Mouse (Mus musculus): Measurements from ENCODE around the gene Stx2. TPM values are rescaled to one million over a fixed set of nuclear protein-coding genes. Genes with fewer than 3 reads are reported as not detected.
"Not testable (repeated sequence)": the region's sequence is repeated elsewhere in the genome, so short reads cannot be mapped to it uniquely, and the experiment has no call there.

Gene Stx2
- polyA plus RNA-seq, 1 experiment, result 5.8 TPM

DNA sequence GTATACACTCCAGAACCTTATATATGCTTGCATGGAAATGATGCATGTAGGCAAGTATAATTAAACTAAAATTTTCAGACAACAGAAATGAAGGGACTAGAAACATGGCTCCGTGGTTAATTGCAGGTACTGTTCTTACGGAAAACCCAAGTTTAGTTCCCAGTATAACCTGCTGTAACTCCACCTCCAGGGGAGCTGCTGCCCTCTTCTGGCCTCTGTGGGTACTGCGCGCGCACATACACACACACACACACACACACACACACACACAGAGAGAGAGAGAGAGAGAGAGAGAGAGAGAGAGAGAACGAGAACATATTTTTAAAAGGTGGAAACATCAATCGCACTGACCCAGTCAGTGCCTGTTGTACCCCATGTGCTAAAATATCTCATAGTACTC, 29.4 kb downstream of the Stx2 start:
- no peak overlapping the region for H3K4me3 ChIP-seq (ENCODE audit: low read depth, low read length)
- no peaks in the 10 kb centered on the region for H3K4me1 ChIP-seq (ENCODE audit: control insufficient read depth, insufficient read depth, insufficient read length, low read length)
- H3K27ac ChIP-seq (ENCODE audit: insufficient read depth, low read depth, low read length), result no peak overlapping the region
- no peaks in the 10 kb centered on the region for H3K27me3 ChIP-seq (ENCODE audit: control insufficient read depth, insufficient read depth, low read length)
- no peak for TF ChIP-seq POLR2A (IDR thresholded peaks at IDR 0.05; ENCODE audit: low read depth, low read length)
- TF ChIP-seq CTCF (IDR thresholded peaks at IDR 0.05; ENCODE audit: extremely low read depth, insufficient read length, insufficient replicate concordance, low read depth, low read length), result no peak
- H3K36me3 ChIP-seq (ENCODE audit: control insufficient read depth, insufficient read depth, low read length), result no peaks in the 10 kb centered on the region
- WGBS, result 93% methylated on average over 7 of the region's 7 CpGs

DNA sequence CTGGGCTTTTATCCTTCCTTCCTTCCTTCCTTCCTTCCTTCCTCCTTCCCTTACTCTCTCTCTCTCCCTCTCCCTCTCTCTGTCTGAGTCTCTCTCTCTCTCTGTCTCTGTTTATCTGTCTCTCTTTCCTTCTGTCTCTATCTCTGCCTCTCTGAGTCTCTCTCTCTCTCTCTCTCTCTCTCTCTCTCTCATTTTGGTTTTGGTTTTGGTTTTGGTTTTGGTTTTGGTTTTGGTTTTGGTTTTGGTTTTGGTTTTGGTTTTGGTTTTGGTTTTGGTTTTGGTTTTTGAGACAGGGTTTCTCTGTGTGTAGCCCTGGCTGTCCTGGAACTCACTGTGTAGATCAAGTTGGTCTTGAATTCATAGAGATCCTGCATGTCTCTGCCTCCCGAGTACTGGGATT, 30.9 kb downstream of the Stx2 start:
- H3K27ac ChIP-seq (ENCODE audit: insufficient read depth, low read depth, low read length); H3K27me3 ChIP-seq (ENCODE audit: control insufficient read depth, insufficient read depth, low read length); H3K36me3 ChIP-seq (ENCODE audit: control insufficient read depth, insufficient read depth, low read length); H3K4me1 ChIP-seq (ENCODE audit: control insufficient read depth, insufficient read depth, insufficient read length, low read length); H3K4me3 ChIP-seq (ENCODE audit: low read depth, low read length): not testable (repeated sequence)
- 79% methylated on average over 1 of the region's 1 CpGs for WGBS

DNA sequence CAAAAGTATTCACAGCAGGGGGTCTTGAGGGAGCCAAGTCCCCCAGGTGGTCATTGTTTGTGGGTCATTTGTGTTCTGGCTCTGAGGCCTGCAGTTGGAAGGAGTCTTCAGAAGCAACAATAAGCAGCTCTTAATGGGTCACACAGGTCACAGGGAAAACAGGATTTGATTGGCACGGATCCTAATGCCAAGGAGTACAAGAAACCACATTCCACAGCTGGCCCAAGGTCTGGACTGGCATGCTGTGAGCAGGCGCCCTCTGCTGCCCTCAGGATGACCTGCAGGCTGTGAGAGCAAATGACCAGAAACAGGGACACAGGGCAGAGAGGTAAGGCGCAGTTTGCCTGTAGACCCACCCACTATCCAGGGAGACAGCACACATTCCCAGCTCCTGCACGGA, 32.1 kb downstream of the Stx2 start:
- peak; percentile 24; the same call in 1 of the 2 replicates for TF ChIP-seq CTCF (IDR thresholded peaks at IDR 0.05; ENCODE audit: extremely low read depth, insufficient read length, insufficient replicate concordance, low read depth, low read length)
- no peak for TF ChIP-seq POLR2A (IDR thresholded peaks at IDR 0.05; ENCODE audit: low read depth, low read length)
- H3K27me3 ChIP-seq (ENCODE audit: control insufficient read depth, insufficient read depth, low read length), result no peaks in the 10 kb centered on the region
- no peaks in the 10 kb centered on the region for H3K4me1 ChIP-seq (ENCODE audit: control insufficient read depth, insufficient read depth, insufficient read length, low read length)
- 34% methylated on average over 4 of the region's 4 CpGs for WGBS
- H3K27ac ChIP-seq (ENCODE audit: insufficient read depth, low read depth, low read length), result no peak overlapping the region
- no peaks in the 10 kb centered on the region for H3K36me3 ChIP-seq (ENCODE audit: control insufficient read depth, insufficient read depth, low read length)
- no peak overlapping the region for H3K4me3 ChIP-seq (ENCODE audit: low read depth, low read length)

DNA sequence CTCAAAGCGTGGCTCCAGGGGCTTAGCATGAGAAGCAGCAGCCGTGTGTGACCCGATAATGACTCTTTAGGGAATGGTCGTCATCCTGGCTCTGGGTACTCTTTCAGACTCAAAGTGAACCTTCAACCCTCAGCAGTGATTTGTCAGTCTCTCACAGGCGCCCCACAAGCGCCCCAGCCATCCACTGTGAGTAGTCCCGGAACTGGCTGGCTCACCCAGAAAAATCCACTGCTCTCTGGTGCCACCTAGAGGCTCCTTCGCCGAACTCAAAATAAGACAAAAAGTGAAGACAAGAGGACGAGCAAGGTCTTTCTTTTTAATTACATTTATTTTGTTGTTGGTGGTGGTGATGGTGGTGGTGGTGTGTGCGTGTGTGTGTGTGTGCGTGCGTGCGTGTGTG, 37.1 kb downstream of the Stx2 start:
- WGBS, result 14% methylated on average over 14 of the region's 14 CpGs
- H3K36me3 ChIP-seq (ENCODE audit: control insufficient read depth, insufficient read depth, low read length), result no peaks in the 10 kb centered on the region
- H3K27me3 ChIP-seq (ENCODE audit: control insufficient read depth, insufficient read depth, low read length), result no peaks in the 10 kb centered on the region
- TF ChIP-seq CTCF (IDR thresholded peaks at IDR 0.05; ENCODE audit: extremely low read depth, insufficient read length, insufficient replicate concordance, low read depth, low read length), result peak; percentile 56; the same call in 1 of the 2 replicates
- no peak for TF ChIP-seq POLR2A (IDR thresholded peaks at IDR 0.05; ENCODE audit: low read depth, low read length)
- no peak overlapping the region for H3K27ac ChIP-seq (ENCODE audit: insufficient read depth, low read depth, low read length)
- H3K4me3 ChIP-seq (ENCODE audit: low read depth, low read length), result no peak overlapping the region
- H3K4me1 ChIP-seq (ENCODE audit: control insufficient read depth, insufficient read depth, insufficient read length, low read length), result no peaks in the 10 kb centered on the region

DNA sequence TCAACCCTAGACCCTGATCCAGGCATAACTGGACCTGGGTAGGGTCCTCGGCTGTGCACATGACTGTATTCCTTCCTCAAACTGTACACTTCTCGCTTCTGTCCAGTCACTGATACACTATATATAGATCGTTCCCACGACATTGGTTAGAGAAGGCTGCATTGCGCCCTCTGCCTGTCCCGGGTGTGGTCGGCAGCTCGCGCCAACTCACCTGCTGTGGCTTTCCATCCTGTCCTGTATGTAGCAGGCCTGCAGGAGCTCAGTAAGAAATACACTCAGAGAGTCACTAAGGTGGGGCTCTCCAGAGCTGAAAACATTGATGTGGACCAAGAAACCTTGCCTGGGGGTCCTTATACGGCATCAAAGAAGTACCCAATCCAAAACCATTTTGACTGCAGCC, 37.5 kb downstream of the Stx2 start:
- TF ChIP-seq POLR2A (IDR thresholded peaks at IDR 0.05; ENCODE audit: low read depth, low read length) (no peak), CTCF (IDR thresholded peaks at IDR 0.05; ENCODE audit: extremely low read depth, insufficient read length, insufficient replicate concordance, low read depth, low read length) (no peak)
- no peak overlapping the region for H3K4me3 ChIP-seq (ENCODE audit: low read depth, low read length)
- H3K36me3 ChIP-seq (ENCODE audit: control insufficient read depth, insufficient read depth, low read length), result no peaks in the 10 kb centered on the region
- no peaks in the 10 kb centered on the region for H3K27me3 ChIP-seq (ENCODE audit: control insufficient read depth, insufficient read depth, low read length)
- no peak overlapping the region for H3K27ac ChIP-seq (ENCODE audit: insufficient read depth, low read depth, low read length)
- no peaks in the 10 kb centered on the region for H3K4me1 ChIP-seq (ENCODE audit: control insufficient read depth, insufficient read depth, insufficient read length, low read length)
- WGBS, result 62% methylated on average over 10 of the region's 10 CpGs

DNA sequence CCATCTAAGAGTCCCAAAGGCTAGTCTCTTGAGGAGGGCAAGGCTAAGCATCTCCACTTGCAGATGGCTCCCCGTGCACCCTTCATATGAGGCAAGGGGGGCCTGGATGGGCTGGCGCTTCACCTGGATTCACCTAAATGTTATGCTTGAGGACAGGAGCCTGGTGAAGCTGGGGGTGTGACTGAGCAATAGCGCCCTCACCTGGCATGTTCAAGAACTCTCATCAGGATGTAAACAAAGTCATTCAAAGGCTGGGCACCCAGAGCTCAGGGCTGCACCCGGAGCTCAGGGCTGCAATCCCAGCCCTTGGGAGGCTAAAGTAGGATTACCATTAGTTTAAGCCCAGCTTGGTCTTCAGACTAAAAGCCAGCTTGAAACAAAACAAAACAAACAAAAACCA, 44.0 kb downstream of the Stx2 start:
- no peaks in the 10 kb centered on the region for H3K27me3 ChIP-seq (ENCODE audit: control insufficient read depth, insufficient read depth, low read length)
- no peak overlapping the region for H3K27ac ChIP-seq (ENCODE audit: insufficient read depth, low read depth, low read length)
- 54% methylated on average over 4 of the region's 4 CpGs for WGBS
- no peaks in the 10 kb centered on the region for H3K4me1 ChIP-seq (ENCODE audit: control insufficient read depth, insufficient read depth, insufficient read length, low read length)
- H3K4me3 ChIP-seq (ENCODE audit: low read depth, low read length), result no peak overlapping the region
- TF ChIP-seq POLR2A (IDR thresholded peaks at IDR 0.05; ENCODE audit: low read depth, low read length) (no peak), CTCF (IDR thresholded peaks at IDR 0.05; ENCODE audit: extremely low read depth, insufficient read length, insufficient replicate concordance, low read depth, low read length) (no peak)
- no peaks in the 10 kb centered on the region for H3K36me3 ChIP-seq (ENCODE audit: control insufficient read depth, insufficient read depth, low read length)

DNA sequence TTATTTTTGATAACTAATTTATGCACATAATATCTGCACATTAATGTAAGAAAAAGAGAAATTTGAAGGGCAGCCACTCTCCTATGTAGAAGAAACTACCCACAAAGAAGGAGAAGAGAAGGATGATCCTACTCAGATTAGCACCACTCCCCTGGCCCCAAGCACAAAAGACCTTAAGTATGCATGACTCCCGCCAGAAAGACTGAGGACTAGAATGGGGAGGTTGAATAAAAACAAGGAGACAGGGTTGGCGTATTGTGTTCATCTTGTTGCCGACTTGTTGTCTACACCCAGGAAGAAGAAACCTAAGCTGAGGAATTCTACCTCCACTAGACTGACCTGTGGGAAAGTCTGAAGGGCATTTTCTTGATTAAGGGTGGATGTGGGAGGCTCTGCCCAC, 49.5 kb downstream of the Stx2 start:
- no peaks in the 10 kb centered on the region for H3K36me3 ChIP-seq (ENCODE audit: control insufficient read depth, insufficient read depth, low read length)
- H3K4me1 ChIP-seq (ENCODE audit: control insufficient read depth, insufficient read depth, insufficient read length, low read length), result no peaks in the 10 kb centered on the region
- H3K27ac ChIP-seq (ENCODE audit: insufficient read depth, low read depth, low read length), result no peak overlapping the region
- H3K27me3 ChIP-seq (ENCODE audit: control insufficient read depth, insufficient read depth, low read length), result no peaks in the 10 kb centered on the region
- WGBS, result 87% methylated on average over 3 of the region's 3 CpGs
- H3K4me3 ChIP-seq (ENCODE audit: low read depth, low read length), result no peak overlapping the region
- TF ChIP-seq CTCF (IDR thresholded peaks at IDR 0.05; ENCODE audit: extremely low read depth, insufficient read length, insufficient replicate concordance, low read depth, low read length) (no peak), POLR2A (IDR thresholded peaks at IDR 0.05; ENCODE audit: low read depth, low read length) (no peak)

DNA sequence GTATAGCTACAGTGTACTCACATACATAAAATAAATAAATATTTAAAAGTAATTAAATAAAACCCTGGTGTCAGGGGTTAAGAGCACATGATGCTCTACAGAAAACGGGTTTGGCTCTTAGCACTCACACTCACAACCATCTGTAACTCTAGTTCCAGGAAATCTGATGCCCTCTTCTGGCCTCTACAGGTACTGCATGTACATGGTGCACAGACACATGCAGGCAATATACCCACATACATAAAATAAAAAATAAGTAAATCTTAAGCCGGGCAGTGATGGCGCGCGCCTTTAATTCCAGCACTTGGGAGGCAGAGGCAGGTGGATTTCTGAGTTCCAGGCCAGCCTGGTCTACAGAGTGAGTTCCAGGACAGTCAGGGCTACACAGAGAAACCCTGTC, 54.0 kb downstream of the Stx2 start:
- H3K27ac ChIP-seq (ENCODE audit: insufficient read depth, low read depth, low read length); H3K36me3 ChIP-seq (ENCODE audit: control insufficient read depth, insufficient read depth, low read length); H3K27me3 ChIP-seq (ENCODE audit: control insufficient read depth, insufficient read depth, low read length); H3K4me1 ChIP-seq (ENCODE audit: control insufficient read depth, insufficient read depth, insufficient read length, low read length); H3K4me3 ChIP-seq (ENCODE audit: low read depth, low read length): not testable (repeated sequence)
- 87% methylated on average over 5 of the region's 5 CpGs for WGBS
